Mouse (Mus musculus): Measurements from ENCODE around the gene Gm16442. TPM values are rescaled to one million over a fixed set of nuclear protein-coding genes. Genes with fewer than 3 reads are reported as not detected.
"Not testable (repeated sequence)": the region's sequence is repeated elsewhere in the genome, so short reads cannot be mapped to it uniquely, and the experiment has no call there.

The Gm16442 gene
- total RNA-seq (2015) (not detected in 2 replicates), total RNA-seq (2017) (not detected in 2 replicates)

GRCm38 (mm10) chr7:20122479-20122878 is at the start of gene Gm16442:
Gm16442 (minus strand) TSS chr7:20122579.
- ATAC-seq (replicated peaks; ENCODE audit: poor library complexity), result not testable (repeated sequence)

- ATAC-seq (replicated peaks; ENCODE audit: poor library complexity), result not testable (repeated sequence)
Measured at GRCm38 (mm10) chr7:20168277-20168676, 45.9 kb upstream of the Gm16442 start, which contains the start of gene Vmn1r94. Vmn1r94 (minus strand) TSS chr7:20168377.

GRCm38 (mm10) chr7:20138988-20139387 is 16.6 kb upstream of the Gm16442 start, which contains the start of gene Vmn1r93:
Vmn1r93 (minus strand) TSS chr7:20139088.
- not testable (repeated sequence) for ATAC-seq (replicated peaks; ENCODE audit: poor library complexity)

- ATAC-seq (replicated peaks; ENCODE audit: poor library complexity), result not testable (repeated sequence)
Measured at GRCm38 (mm10) chr7:20099380-20099779, 23.0 kb downstream of the Gm16442 start, which contains the start of gene Vmn1r91. Vmn1r91 (plus strand) TSS chr7:20099680.

- not testable (repeated sequence) for ATAC-seq (replicated peaks; ENCODE audit: poor library complexity)
Measured at GRCm38 (mm10) chr7:20078118-20078517, 44.3 kb downstream of the Gm16442 start.

Other genes starting within 250 kb of the Gm16442 start
- gene Ceacam19, start 234.6 kb downstream of the Gm16442 start, total RNA-seq (2015), result not detected in 2 replicates
- 0.03 TPM in 1 of 2 replicates, not detected in the other for gene Ceacam19, start 234.6 kb downstream of the Gm16442 start, total RNA-seq (2017)
- gene Pvr, start 201.4 kb downstream of the Gm16442 start, total RNA-seq (2015), result 10.2 and 13.0 TPM in 2 replicates
- gene Pvr, start 201.4 kb downstream of the Gm16442 start, total RNA-seq (2017), result 7.5 and 9.7 TPM in 2 replicates
- not detected in 2 replicates for gene Igsf23, start 171.8 kb downstream of the Gm16442 start, total RNA-seq (2015)
- gene Igsf23, start 171.8 kb downstream of the Gm16442 start, total RNA-seq (2017), result not detected in 2 replicates
- gene Ceacam20, start 157.2 kb downstream of the Gm16442 start, total RNA-seq (2015), result not detected in 2 replicates
- gene Ceacam20, start 157.2 kb downstream of the Gm16442 start, total RNA-seq (2017), result not detected in 2 replicates
- not detected in 2 replicates for gene Nlrp9b, start 131.1 kb downstream of the Gm16442 start, total RNA-seq (2015)
- gene Nlrp9b, start 131.1 kb downstream of the Gm16442 start, total RNA-seq (2017), result not detected in 2 replicates
- gene Vmn1r91, start 22.9 kb downstream of the Gm16442 start, total RNA-seq (2015), result not detected in 2 replicates
- not detected in 2 replicates for gene Vmn1r91, start 22.9 kb downstream of the Gm16442 start, total RNA-seq (2017)
- not detected in 2 replicates for gene Vmn1r93, start 16.5 kb upstream of the Gm16442 start, total RNA-seq (2015)
- gene Vmn1r93, start 16.5 kb upstream of the Gm16442 start, total RNA-seq (2017), result not detected in 2 replicates
- gene Vmn1r94, start 45.8 kb upstream of the Gm16442 start, total RNA-seq (2015), result not detected in 2 replicates
- gene Vmn1r94, start 45.8 kb upstream of the Gm16442 start, total RNA-seq (2017), result not detected in 2 replicates
- gene Vmn1r95, start 71.1 kb upstream of the Gm16442 start, total RNA-seq (2015), result not detected in 2 replicates
- gene Vmn1r95, start 71.1 kb upstream of the Gm16442 start, total RNA-seq (2017), result not detected in 2 replicates
- gene Gm6164, start 83.0 kb upstream of the Gm16442 start, total RNA-seq (2015), result not detected in 2 replicates
- not detected in 2 replicates for gene Gm6164, start 83.0 kb upstream of the Gm16442 start, total RNA-seq (2017)
- not detected in 2 replicates for gene Gm4498, start 111.2 kb upstream of the Gm16442 start, total RNA-seq (2015)
- gene Gm4498, start 111.2 kb upstream of the Gm16442 start, total RNA-seq (2017), result not detected in 2 replicates
- gene Gm5890, start 140.3 kb upstream of the Gm16442 start, total RNA-seq (2015), result not detected in 2 replicates
- not detected in 2 replicates for gene Gm5890, start 140.3 kb upstream of the Gm16442 start, total RNA-seq (2017)
- not detected in 2 replicates for gene Gm4133, start 211.5 kb upstream of the Gm16442 start, total RNA-seq (2015)
- gene Gm4133, start 211.5 kb upstream of the Gm16442 start, total RNA-seq (2017), result not detected in 2 replicates